Mouse (Mus musculus) ovary, postnatal 10 days (tissue): ENCODE measurements around the gene Tuft1.

Source experiments
- DNase-seq: peaks from one replicate; pipeline ENCODE4 v3.0.0; 2022; ENCODE audit warnings: low spot score

Gene Tuft1

DNA sequence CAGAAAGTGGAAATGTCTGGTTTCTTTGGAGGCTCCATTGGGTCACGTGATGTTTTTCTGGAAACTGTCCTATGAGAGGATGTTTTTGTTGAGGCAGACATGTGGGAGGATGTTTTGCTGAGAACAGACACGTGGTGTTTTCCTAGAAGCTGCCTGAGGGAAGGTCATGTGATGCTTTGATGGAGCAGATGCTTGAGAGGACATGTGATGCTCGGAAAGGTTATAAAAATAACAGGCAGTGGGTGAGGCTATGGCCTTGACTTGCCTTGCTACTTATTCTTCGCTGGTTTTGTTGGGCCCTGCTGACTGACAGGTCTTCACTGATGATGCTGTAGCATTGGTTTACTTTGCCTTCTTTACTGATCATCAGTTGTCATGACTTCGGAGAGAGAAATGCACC lies 67.6 kb downstream of the Tuft1 start:
- no peak for DNase-seq

DNA sequence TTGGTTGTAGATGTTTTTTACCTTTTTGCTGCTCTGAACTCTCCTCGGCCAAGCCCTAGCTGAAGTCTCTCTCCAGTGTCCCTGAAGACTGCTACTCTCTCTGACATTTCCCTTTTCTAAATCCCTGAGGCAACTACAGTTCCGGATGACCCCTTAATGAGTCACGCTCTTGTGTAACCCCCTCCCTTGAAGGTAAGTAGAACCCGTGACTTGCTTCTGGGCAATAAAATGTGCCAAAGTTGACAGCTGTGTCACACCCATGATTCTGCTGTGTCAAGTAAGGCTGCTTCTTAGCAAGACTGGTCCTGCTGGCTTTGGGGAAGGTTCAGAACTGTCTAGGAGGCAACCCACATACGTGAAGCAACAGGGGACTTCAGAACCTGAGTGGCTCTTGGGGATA lies 70.7 kb downstream of the Tuft1 start:
- no peak for DNase-seq

DNA sequence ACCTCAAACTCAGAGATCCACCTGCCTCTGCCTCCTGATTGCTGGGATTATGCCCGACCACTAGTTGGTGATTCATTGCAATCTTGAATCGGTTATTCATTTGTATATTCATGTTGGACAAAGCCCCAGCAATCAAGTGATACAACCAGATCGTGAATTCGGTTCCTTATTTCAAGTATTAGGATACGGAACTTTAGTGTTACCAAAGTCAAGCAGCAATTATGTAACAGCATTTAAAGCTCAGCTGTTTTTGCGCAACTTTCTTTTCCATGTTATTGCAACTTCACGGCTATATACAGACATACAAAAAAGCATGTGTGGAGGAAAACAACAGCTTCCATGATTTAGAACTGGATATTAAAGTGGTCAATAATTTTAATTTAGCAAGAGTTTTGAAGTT lies 75.7 kb downstream of the Tuft1 start:
- DNase-seq: no peak

DNA sequence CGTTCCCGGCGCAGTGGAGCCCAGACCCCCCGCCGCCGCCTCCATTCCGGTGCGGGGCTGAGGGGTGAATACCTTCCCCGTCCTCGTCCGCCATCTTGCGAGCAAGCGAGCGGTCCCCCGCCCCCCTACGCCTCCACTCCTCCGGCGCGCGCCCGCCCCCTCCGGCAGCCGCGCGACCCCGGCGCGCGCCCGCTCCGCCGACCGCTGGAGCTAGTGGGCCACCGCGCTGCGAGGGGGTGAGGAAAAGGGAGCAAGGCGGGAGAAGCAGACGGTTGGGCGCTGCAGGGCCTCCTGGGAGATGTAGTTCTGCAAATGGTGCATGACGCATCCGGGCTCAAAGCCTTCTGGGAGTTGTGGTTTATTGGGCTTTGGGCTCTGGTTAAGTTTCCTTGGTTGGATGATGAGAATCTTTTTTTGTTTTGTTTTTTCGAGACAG lies 76.2 kb downstream of the Tuft1 start, which contains the start of gene Snx27:
Gene Snx27 (minus strand): TSS at position 261 of the 436 bp plus-strand sequence.
- peak; percentile 70 for DNase-seq

DNA sequence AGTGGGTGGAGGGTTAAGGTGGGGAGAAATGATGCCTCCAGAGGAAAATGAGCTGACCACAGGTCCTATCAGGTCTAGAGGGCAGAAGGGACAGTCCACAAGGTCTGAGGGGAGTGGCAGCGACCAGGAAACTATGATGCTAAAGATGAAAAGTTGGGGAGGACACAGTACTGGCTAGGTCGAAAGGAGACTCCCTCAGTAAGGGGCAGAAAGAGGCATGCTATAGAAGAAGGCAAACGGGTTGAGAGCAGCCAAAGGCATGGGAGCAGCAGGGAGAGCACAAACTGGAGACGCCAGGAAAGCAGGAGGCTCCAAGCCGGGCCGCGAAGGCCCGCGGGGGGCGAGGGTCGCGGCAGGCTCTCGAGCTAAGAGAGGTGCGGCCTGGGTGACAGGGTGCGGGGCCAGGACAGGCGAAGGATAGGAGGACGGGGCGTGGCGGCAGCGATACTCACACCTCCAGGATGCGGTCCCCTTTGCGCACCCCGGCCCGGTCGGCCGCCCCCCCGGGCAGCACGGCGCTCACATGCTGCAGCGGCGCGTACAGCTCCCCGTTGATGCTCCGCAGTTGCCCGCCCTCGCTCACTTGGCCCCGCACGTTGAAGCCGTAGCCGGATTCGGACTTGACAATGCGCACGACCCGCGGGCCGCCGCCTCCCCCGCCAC lies 76.7 kb downstream of the Tuft1 start:
- DNase-seq: no peak

DNA sequence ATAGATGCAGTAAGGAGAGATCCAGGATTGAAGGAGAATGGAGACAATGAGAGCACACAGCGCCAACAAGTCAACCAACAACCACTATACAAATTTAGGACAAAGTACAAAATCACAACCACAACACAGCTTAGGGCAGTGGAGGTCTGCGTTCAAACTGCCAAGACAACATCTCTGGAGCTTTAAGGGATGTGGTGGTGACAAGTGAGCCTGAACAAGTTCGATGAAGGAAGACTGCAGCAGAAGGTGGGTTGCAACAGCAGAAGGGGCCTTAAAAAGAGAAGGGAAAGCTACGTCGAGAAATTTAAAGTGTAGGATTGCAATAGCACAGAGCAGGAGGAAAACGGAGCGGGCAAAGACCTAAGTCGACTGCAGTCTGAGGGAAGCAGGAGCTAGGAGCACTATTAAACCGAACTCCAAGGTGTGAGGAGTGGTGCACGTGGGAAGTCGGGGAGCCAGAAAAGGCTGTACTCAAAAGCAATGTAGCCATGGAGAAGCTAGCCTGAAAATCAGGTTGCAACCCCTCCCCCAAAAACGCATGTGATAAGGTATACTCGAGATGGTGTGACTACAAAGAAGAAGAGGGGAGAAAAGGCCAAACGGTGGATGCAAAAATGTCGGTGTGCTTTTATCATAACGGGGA lies 77.4 kb downstream of the Tuft1 start:
- no peak for DNase-seq

DNA sequence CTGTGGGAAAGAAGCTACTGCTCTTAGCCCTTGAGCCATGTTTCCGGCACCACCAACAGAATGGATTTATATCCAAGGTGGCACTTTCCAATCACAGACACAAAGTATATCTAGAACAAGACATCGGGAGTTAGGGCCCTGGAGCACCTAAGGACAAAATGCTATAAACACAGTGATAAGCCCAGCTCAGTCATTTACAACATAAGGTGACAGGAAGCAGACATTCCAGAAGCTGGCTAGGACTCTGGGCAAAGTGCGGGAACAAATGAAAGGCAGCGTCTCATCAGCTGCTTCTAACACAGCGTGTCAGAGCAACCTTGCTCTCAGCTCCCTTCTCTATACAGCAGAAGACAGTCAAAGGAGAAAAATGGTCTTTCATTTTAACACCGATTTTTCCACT lies 84.2 kb downstream of the Tuft1 start:
- DNase-seq: no peak

DNA sequence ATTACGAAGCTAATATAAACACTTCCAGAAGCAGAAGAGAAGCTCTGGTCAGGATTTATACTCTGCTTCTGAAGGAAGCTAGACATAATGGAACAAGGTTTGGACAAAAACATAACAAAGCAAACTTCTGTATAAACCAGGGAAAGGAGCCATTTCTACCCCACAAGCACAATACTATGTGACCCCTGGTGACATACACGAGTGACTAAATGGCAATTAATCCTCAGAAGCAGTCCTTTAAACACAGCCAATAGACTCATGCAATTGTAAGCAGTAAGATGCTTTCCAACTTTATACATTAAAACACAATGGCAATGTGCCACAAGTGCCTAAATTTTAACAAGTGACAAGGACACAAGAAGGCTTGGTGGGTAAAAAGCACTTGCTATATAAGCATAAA lies 91.4 kb downstream of the Tuft1 start:
- DNase-seq: no peak

DNA sequence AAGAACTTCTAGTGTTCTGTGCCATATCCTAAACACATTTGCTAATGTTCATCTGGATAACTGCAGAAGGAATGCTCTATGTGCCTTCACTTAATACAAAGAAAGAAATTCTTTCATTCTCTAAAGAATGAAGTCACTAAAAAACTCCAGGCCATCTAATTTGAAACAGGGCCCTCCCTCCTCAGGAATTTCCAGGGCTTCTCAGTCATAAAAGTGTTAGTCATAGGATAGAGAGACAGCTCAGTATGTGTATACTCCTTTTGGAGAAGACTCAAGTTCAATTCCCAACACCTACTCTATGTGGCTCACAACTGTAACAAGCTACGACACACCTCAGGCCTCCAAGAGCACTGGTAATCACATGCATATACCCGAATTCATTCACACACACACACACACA lies 93.1 kb downstream of the Tuft1 start:
- DNase-seq: no peak

DNA sequence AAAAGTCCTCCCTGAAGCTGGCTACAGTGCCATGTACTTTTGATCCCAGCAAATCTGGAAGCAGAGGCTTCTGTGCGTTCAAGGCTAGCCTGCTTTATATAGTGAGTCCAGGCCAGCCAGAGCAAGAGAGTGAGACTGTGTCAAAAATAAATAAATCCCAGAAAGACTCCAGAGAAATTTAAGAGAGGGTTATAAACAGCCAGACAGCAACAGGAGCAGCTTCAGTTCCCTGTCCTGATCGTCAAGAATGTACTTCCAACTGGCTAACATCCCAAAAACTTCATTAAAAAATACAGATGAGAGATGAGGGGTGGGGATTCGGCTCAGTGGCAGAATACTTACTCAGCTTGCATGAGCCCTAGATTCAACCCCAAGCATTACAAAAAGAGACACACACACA lies 93.5 kb downstream of the Tuft1 start:
- DNase-seq: no peak

DNA sequence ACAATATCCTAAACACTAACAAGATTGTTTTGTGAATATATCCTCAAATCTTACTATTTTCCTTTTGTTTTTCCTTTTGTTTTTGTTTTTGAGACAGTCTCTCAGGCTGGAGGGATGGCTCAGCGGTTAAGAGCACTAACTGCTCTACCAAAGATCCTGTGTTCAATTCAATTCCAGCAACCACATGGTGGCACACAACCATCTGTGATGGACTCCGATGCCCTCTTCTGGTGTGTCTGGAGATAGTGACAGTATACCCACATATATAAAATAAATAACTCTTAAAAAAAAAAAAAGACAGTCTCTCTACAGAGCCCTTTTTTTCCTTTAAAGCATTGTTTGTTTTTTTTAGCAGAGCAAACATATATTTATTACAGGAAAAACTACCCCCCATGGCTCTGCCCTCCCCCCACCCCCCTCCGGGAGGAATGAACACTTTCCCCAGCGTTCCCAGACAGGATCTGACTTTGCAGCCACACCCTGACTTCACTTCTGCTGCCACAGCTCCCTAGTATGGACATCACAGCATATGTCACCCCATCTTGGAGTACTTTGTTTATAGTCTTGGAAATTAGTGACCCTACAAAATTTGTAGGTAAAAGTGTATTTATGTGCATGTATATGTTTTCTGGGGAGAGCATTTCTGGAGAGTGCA lies 94.2 kb downstream of the Tuft1 start:
- DNase-seq: no peak

DNA sequence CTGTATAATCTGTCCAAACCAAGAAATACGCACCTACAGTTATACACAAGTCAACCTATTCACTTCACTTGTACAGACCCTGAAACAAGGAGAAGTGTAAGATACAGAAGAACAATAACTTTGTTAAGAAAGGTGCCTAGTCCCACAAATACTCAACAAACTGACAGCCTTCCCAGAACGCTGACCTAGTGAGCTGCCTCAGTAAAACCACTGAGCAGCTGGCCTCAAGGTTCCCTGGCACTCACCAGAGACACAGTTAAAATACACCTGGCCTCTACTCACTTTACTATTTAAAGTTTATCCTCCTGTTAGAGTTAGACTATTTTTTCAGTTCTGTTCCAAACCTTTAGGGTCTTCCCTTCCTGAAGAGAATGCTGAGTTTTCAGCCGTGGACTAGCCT lies 95.5 kb downstream of the Tuft1 start:
- DNase-seq: no peak
